Mouse (Mus musculus) heart, postnatal 0 days (tissue): Measurements from ENCODE around the gene Gm5426.

Experiments
- CTCF ChIP-seq: IDR thresholded peaks from 2 replicates; pipeline ENCODE4 v1.5.1; 2016; ENCODE audit warnings: antibody characterized with exemption, control low read depth, low read depth
- EP300 ChIP-seq: IDR thresholded peaks from 2 replicates; pipeline ENCODE4 v1.6.1; 2016; ENCODE audit warnings: antibody characterized with exemption, low read depth

DNA sequence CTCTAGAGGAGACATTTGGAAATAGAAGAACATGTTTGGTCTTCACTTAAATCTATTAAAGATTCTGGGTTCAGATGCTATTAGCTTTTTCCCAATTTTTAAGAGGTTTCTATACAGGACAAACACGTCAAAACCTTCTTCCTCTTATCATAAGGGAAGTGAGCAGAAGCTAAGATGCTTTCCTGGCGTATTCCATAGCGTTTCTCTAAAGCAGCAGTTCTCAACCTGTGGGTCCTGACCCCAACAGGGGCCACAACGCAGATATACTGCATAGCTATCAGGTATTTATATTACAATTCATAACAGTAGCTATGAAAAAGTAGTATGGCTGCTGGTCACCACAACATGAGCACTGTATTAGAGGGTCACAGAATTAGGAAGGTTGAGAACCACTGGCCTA, 27.4 kb downstream of the Gm5426 start:
- TF ChIP-seq CTCF, result no peak
- no peak for TF ChIP-seq EP300
